Mouse (Mus musculus): Measurements from ENCODE around the gene 4930544D05Rik.

- TF ChIP-seq CTCF (IDR thresholded peaks at IDR 0.05; ENCODE audit: control insufficient read depth, insufficient read depth, insufficient read length) (no peak), MAX (IDR thresholded peaks at IDR 0.05) (peak; percentile 45), MYOD1 (IDR thresholded peaks at IDR 0.05; ENCODE audit: control insufficient read depth, insufficient read length, low read depth) (no peak)
Measured at GRCm38 (mm10) chr11:70647716-70648420, 32.2 kb downstream of the 4930544D05Rik start.
